Mouse (Mus musculus) MEL (cell line): ENCODE measurements around the gene Sox6.

ENCODE experiments used
- CHD2 ChIP-seq: IDR thresholded peaks from 2 replicates; pipeline ENCODE4 v1.6.1; 2011; ENCODE audit warnings: low read length, improper control_type of control experiment
- CTCF ChIP-seq, 3 experiments: IDR thresholded peaks in 2 of 3; conservative IDR thresholded peaks in 1 of 3; 2 replicates each; pipeline ENCODE4 v1.5.1; 2011 to 2012; ENCODE audit warnings: low read length in 3 of 3, low read depth in 2 of 3, mild to moderate bottlenecking in 2 of 3, improper control_type of control experiment in 1 of 3, inconsistent platforms in 1 of 3, mixed read lengths in 1 of 3, moderate library complexity in 1 of 3; ENCODE audit not compliant: control insufficient read depth in 1 of 3, insufficient read depth in 1 of 3, poor library complexity in 1 of 3, severe bottlenecking in 1 of 3
- JUND ChIP-seq: IDR thresholded peaks from 2 replicates; pipeline ENCODE4 v1.6.1; 2011; ENCODE audit warnings: low read depth, mild to moderate bottlenecking, improper control_type of control experiment, low read length
- POLR2A ChIP-seq, 2 experiments: IDR thresholded peaks; 2 replicates each; pipeline ENCODE4 v1.6.1; 2011 to 2012; ENCODE audit warnings: low read length in 2 of 2, mild to moderate bottlenecking in 2 of 2, control low read depth in 1 of 2, improper control_type of control experiment in 1 of 2, low read depth in 1 of 2, moderate library complexity in 1 of 2; ENCODE audit not compliant: control insufficient read depth in 1 of 2, insufficient read depth in 1 of 2, poor library complexity in 1 of 2
- POLR2AphosphoS2 ChIP-seq: IDR thresholded peaks from 2 replicates; pipeline ENCODE4 v1.6.1; 2011; ENCODE audit warnings: low read length, improper control_type of control experiment

GRCm38 (mm10) chr7:116040470-116041019 is 1.9 kb upstream of the Sox6 start:
- TF ChIP-seq POLR2A (IDR thresholded peaks at IDR 0.05; ENCODE audit: control insufficient read depth in 1 of 2, insufficient read depth in 1 of 2, low read depth in 1 of 2, low read length in 2 of 2, poor library complexity in 1 of 2) (no peak), CTCF (IDR thresholded peaks at IDR 0.05 in 2 of 3, conservative IDR thresholded peaks at IDR 0.05 in 1 of 3; ENCODE audit: control insufficient read depth in 1 of 3, insufficient read depth in 1 of 3, low read depth in 2 of 3, low read length in 3 of 3, poor library complexity in 1 of 3, severe bottlenecking in 1 of 3) (no peak), CHD2 (no peak), JUND (no peak), POLR2AphosphoS2 (no peak)
